In genomic region chr9:57744462-57745091, GRCm38 (mm10) we compare ENCODE assay signal across 7 mouse cellular contexts. TPM values are rescaled to one million over a fixed set of nuclear protein-coding genes. Genes with fewer than 3 reads are reported as not detected.
A peak's percentile ranks its signal among the peaks of the same experiment; 100 is the strongest.
DNase-seq lines count a peak whose midpoint lies in the region.

No protein-coding gene starts in this region.

- intact Hi-C loops in left cerebral cortex, postnatal 4 days (cut with DNase I): loop anchor here (2.0 to 10.0 kb wide), 2 partner anchors 86 to 210 kb away; partner anchors contain the start of gene Fam219b
- intact Hi-C loops in left cerebral cortex, postnatal 36 days (cut with DNase I): loop anchor here (1.0 to 5.0 kb wide), 2 partner anchors 84 to 207 kb away; partner anchors contain the start of gene Fam219b

- peak; percentile 29 for DNase-seq in left cerebral cortex, postnatal 4 days
- DNase-seq in left cerebral cortex, postnatal 36 days (ENCODE audit: low spot score in 2 of 2): no peak
- DNase-seq in MN1 (ENCODE audit: low spot score): peak; percentile 63
- DNase-seq in c-Kit-positive CD71-positive TER-119-positive erythroid progenitor cells, embryonic 14.5 days (ENCODE audit: low spot score): peak; percentile 72
- DNase-seq in heart, postnatal 4 days: peak; percentile 58
- peak; percentile 65 for DNase-seq in lung, postnatal 25 days (ENCODE audit: low spot score)
- DNase-seq in ovary, postnatal 14 days (ENCODE audit: low spot score): no peak

RNA-seq across cellular contexts. Expression of gene Clk3, which starts 21.1 kb away (rescaled TPM):
- total RNA-seq in left cerebral cortex, postnatal 4 days (2021): 10 to 100 TPM; 74.5 to 75.2 TPM
- 10 to 100 TPM; 69.2 to 84.8 TPM for total RNA-seq in left cerebral cortex, postnatal 36 days (2021)
- 10 to 100 TPM; 43.5 to 49.1 TPM for total RNA-seq in heart, postnatal 4 days (2021)

RNA-seq across cellular contexts. Expression of gene Edc3, which starts 36.2 kb away (rescaled TPM):
- total RNA-seq in left cerebral cortex, postnatal 4 days (2021): 10 to 100 TPM; 19.1 to 20.2 TPM
- 10 to 100 TPM; 13.2 to 14.9 TPM for total RNA-seq in left cerebral cortex, postnatal 36 days (2021)
- 10 to 100 TPM in 1 of 2 experiments, 1 to 10 TPM in 1; 8.9 to 10.0 TPM for total RNA-seq in heart, postnatal 4 days (2021)

RNA-seq across cellular contexts. Expression of gene Cyp1a1, which starts 56.8 kb away (rescaled TPM):
- total RNA-seq in left cerebral cortex, postnatal 4 days (2021): 1 to 10 TPM in 1 of 2 experiments, under 1 TPM in 1; 0.95 to 1.1 TPM
- under 1 TPM in 1 of 2 experiments, not detected in 1; 0.22 TPM for total RNA-seq in left cerebral cortex, postnatal 36 days (2021)
- total RNA-seq in heart, postnatal 4 days (2021): not detected

Comparison
In these comparisons a context has a peak if more than half of its experiments do, and no peak if none do; other contexts are left out.
1. DNase-seq: peak in left cerebral cortex, postnatal 4 days (single experiment), MN1 (single experiment), c-Kit-positive CD71-positive TER-119-positive erythroid progenitor cells, embryonic 14.5 days (single experiment), heart, postnatal 4 days (single experiment) and lung, postnatal 25 days (single experiment); none in left cerebral cortex, postnatal 36 days (0 of 2) and ovary, postnatal 14 days (single experiment).